ENCODE assay signal across 8 mouse cellular contexts in the genomic region with DNA sequence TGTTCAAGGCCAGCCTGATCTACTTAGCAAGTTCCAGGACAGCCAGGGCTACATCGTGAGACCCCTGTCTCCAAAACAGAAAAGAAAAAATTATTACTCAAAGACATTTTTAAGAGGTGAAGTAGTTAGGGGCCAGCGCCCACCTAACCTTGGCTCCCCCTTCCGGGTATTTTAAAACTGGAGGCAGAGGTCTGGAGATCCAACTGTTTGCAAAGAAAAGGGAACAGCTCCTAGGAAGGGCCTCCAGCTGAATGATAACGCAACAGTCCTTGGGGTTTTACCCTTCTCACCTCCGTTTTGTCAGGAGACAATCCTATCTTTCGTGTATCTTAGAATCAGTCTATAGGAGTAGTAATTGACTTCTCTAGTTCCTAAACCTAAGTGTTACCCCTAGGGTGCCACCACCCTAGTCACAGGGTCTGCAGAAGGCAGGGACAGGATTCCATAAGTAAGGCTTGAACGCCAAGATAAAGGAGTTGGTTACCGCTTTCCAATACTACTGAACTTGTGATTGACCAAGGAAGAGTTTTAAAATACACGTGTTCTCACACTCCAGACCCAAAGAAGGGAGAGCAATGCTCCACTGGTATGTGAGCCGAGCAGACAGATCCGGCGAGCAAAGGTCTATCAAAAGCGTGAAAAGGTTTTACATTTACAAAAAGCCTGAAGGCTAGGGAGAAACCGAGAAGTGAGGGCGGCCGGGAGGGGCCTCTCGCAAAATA. TPM values are rescaled to one million over a fixed set of nuclear protein-coding genes. Genes with fewer than 3 reads are reported as not detected.
DNase-seq lines count a peak whose midpoint lies in the region; ATAC-seq and TF ChIP-seq lines count a peak whose summit lies in the region.

No protein-coding gene starts in this region.

- no peak for ATAC-seq in embryonic facial prominence, embryonic 15.5 days (ENCODE audit: insufficient number of reproducible peaks, low FRiP score, low TSS enrichment, low read depth)
- no peak for ATAC-seq in kidney, embryonic 16.5 days (ENCODE audit: low FRiP score, low TSS enrichment)
- no peak for ATAC-seq in neural tube, embryonic 14.5 days (ENCODE audit: low read depth)
- no peak for ATAC-seq in cerebellum, adult (ENCODE audit: insufficient number of reproducible peaks, low FRiP score, low TSS enrichment)

- TF ChIP-seq CTCF in lung, adult 2 months (IDR thresholded peaks at IDR 0.05; ENCODE audit: insufficient read depth, low read length), result no peak

- DNase-seq in lung, adult 2 months, result no peak
- DNase-seq in lung, postnatal 14 days, result no peak
- DNase-seq in ovary, postnatal 10 days (ENCODE audit: low spot score), result no peak
- no peak for DNase-seq in lung, postnatal 4 days

- WGBS in lung, adult 2 months, result 3% methylated on average over 17 of the region's 17 CpGs
- 3% methylated on average over 17 of the region's 17 CpGs for WGBS in embryonic facial prominence, embryonic 15.5 days
- WGBS in kidney, embryonic 16.5 days, result 1% methylated on average over 17 of the region's 17 CpGs
- WGBS in neural tube, embryonic 14.5 days, result 7% methylated on average over 17 of the region's 17 CpGs

- H3K9ac ChIP-seq in embryonic facial prominence, embryonic 15.5 days, result peak overlapping the region; percentile 60
- H3K9ac ChIP-seq in kidney, embryonic 16.5 days (replicated peaks; ENCODE audit: low read length), result peak overlapping the region; percentile 77
- H3K9ac ChIP-seq in neural tube, embryonic 14.5 days (replicated peaks; ENCODE audit: low read depth, low read length), result peak overlapping the region; percentile 73

- peaks cover 35% of the 10 kb centered on the region for H3K4me1 ChIP-seq in lung, adult 2 months (ENCODE audit: control insufficient read depth, insufficient read depth, low read length)
- H3K4me1 ChIP-seq in embryonic facial prominence, embryonic 15.5 days, result peaks cover 53% of the 10 kb centered on the region
- H3K4me1 ChIP-seq in kidney, embryonic 16.5 days (ENCODE audit: insufficient read depth, low read length), result peaks cover 45% of the 10 kb centered on the region
- peaks cover 47% of the 10 kb centered on the region for H3K4me1 ChIP-seq in neural tube, embryonic 14.5 days (ENCODE audit: control insufficient read depth, insufficient read depth, low read length)

- peak overlapping the region; percentile 82 for H3K4me2 ChIP-seq in embryonic facial prominence, embryonic 15.5 days (replicated peaks)
- H3K4me2 ChIP-seq in kidney, embryonic 16.5 days (replicated peaks; ENCODE audit: low read depth, low read length), result peak overlapping the region; percentile 93
- peak overlapping the region; percentile 95 for H3K4me2 ChIP-seq in neural tube, embryonic 14.5 days (ENCODE audit: low read depth, low read length)

- no peaks in the 10 kb centered on the region for H3K27me3 ChIP-seq in embryonic facial prominence, embryonic 15.5 days
- no peaks in the 10 kb centered on the region for H3K27me3 ChIP-seq in kidney, embryonic 16.5 days (ENCODE audit: insufficient read depth, low read length)
- H3K27me3 ChIP-seq in neural tube, embryonic 14.5 days (ENCODE audit: control insufficient read depth, insufficient read depth, low read length), result no peaks in the 10 kb centered on the region

- peak overlapping the region; percentile 91 for H3K27ac ChIP-seq in embryonic facial prominence, embryonic 15.5 days (replicated peaks)
- peak overlapping the region; percentile 91 for H3K27ac ChIP-seq in kidney, embryonic 16.5 days (ENCODE audit: low read length)
- H3K27ac ChIP-seq in neural tube, embryonic 14.5 days (ENCODE audit: low read depth, low read length), result no peak overlapping the region; the same call in 1 of the 2 replicates

- TF ChIP-seq POLR2A in lung, adult 2 months (IDR thresholded peaks at IDR 0.05; ENCODE audit: borderline replicate concordance, extremely low read depth, low read depth, low read length), result no peak

- H3K9me3 ChIP-seq in embryonic facial prominence, embryonic 15.5 days (replicated peaks), result no peaks in the 10 kb centered on the region
- no peaks in the 10 kb centered on the region for H3K9me3 ChIP-seq in kidney, embryonic 16.5 days (ENCODE audit: low read length)
- H3K9me3 ChIP-seq in neural tube, embryonic 14.5 days (ENCODE audit: control insufficient read depth, low read length), result no peaks in the 10 kb centered on the region

- H3K4me3 ChIP-seq in lung, adult 2 months (replicated peaks; ENCODE audit: extremely low read depth, low read depth, low read length), result peak overlapping the region; percentile 90
- H3K4me3 ChIP-seq in embryonic facial prominence, embryonic 15.5 days (replicated peaks), result peak overlapping the region; percentile 75
- H3K4me3 ChIP-seq in kidney, embryonic 16.5 days (ENCODE audit: low read length), result peak overlapping the region; percentile 69
- H3K4me3 ChIP-seq in neural tube, embryonic 14.5 days (ENCODE audit: low read depth, low read length), result peak overlapping the region; percentile 88

- H3K36me3 ChIP-seq in embryonic facial prominence, embryonic 15.5 days, result peaks cover 15% of the 10 kb centered on the region; the same call in 1 of the 2 replicates
- peaks cover 16% of the 10 kb centered on the region; the same call in 1 of the 2 replicates for H3K36me3 ChIP-seq in kidney, embryonic 16.5 days (ENCODE audit: insufficient read depth, low read length)
- 0 out of 2 replicates have a peak, but pooled peaks cover 5% of the 10 kb centered on the region for H3K36me3 ChIP-seq in neural tube, embryonic 14.5 days (ENCODE audit: control insufficient read depth, insufficient read depth, low read length)

RNA-seq across cellular contexts. Expression of a gene that starts 0.9 kb away (rescaled TPM):
- 6.1 and 6.9 TPM in 2 replicates for polyA plus RNA-seq in lung, adult 2 months (2012; rRNA removed)
- polyA plus RNA-seq in embryonic facial prominence, embryonic 15.5 days (2015; fragmentation: Nextera tagmentation; extraction: Ambion mirVana), result 14.1 and 15.7 TPM in 2 replicates
- polyA plus RNA-seq in kidney, embryonic 16.5 days (2015; fragmentation: Nextera tagmentation; extraction: Ambion mirVana), result 17.1 and 19.6 TPM in 2 replicates
- 6.5 and 9.2 TPM in 2 replicates for polyA plus RNA-seq in neural tube, embryonic 14.5 days (2014; fragmentation: Nextera tagmentation; extraction: Ambion mirVana)

RNA-seq across cellular contexts. Expression of a gene that starts 1.1 kb away (rescaled TPM):
- 9.4 and 11.5 TPM in 2 replicates for polyA plus RNA-seq in lung, adult 2 months (2012; rRNA removed)
- 5.8 and 5.9 TPM in 2 replicates for polyA plus RNA-seq in embryonic facial prominence, embryonic 15.5 days (2015; fragmentation: Nextera tagmentation; extraction: Ambion mirVana)
- 6.6 and 7.6 TPM in 2 replicates for polyA plus RNA-seq in kidney, embryonic 16.5 days (2015; fragmentation: Nextera tagmentation; extraction: Ambion mirVana)
- polyA plus RNA-seq in neural tube, embryonic 14.5 days (2014; fragmentation: Nextera tagmentation; extraction: Ambion mirVana), result 8.0 and 8.3 TPM in 2 replicates

RNA-seq across cellular contexts. Expression of a gene that starts 35.2 kb away (rescaled TPM):
- polyA plus RNA-seq in lung, adult 2 months (2012; rRNA removed), result 8.1 and 10.6 TPM in 2 replicates
- 40.2 and 42.8 TPM in 2 replicates for polyA plus RNA-seq in embryonic facial prominence, embryonic 15.5 days (2015; fragmentation: Nextera tagmentation; extraction: Ambion mirVana)
- 79.4 and 84.6 TPM in 2 replicates for polyA plus RNA-seq in kidney, embryonic 16.5 days (2015; fragmentation: Nextera tagmentation; extraction: Ambion mirVana)
- polyA plus RNA-seq in neural tube, embryonic 14.5 days (2014; fragmentation: Nextera tagmentation; extraction: Ambion mirVana), result 4.7 and 5.1 TPM in 2 replicates

RNA-seq across cellular contexts. Expression of a gene that starts 48.1 kb away (rescaled TPM):
- 22.3 and 25.4 TPM in 2 replicates for polyA plus RNA-seq in lung, adult 2 months (2012; rRNA removed)
- polyA plus RNA-seq in embryonic facial prominence, embryonic 15.5 days (2015; fragmentation: Nextera tagmentation; extraction: Ambion mirVana), result 15.1 and 15.3 TPM in 2 replicates
- polyA plus RNA-seq in kidney, embryonic 16.5 days (2015; fragmentation: Nextera tagmentation; extraction: Ambion mirVana), result 16.2 and 17.2 TPM in 2 replicates
- polyA plus RNA-seq in neural tube, embryonic 14.5 days (2014; fragmentation: Nextera tagmentation; extraction: Ambion mirVana), result 23.1 and 25.6 TPM in 2 replicates

RNA-seq across cellular contexts. Expression of a gene that starts 49.2 kb away (rescaled TPM):
- polyA plus RNA-seq in lung, adult 2 months (2012; rRNA removed), result 236 and 264 TPM in 2 replicates
- 76.0 and 80.4 TPM in 2 replicates for polyA plus RNA-seq in embryonic facial prominence, embryonic 15.5 days (2015; fragmentation: Nextera tagmentation; extraction: Ambion mirVana)
- polyA plus RNA-seq in kidney, embryonic 16.5 days (2015; fragmentation: Nextera tagmentation; extraction: Ambion mirVana), result 93.7 and 94.3 TPM in 2 replicates
- 52.9 and 62.7 TPM in 2 replicates for polyA plus RNA-seq in neural tube, embryonic 14.5 days (2014; fragmentation: Nextera tagmentation; extraction: Ambion mirVana)
